Mouse (Mus musculus): Measurements from ENCODE around the gene Gm29666. TPM values are rescaled to one million over a fixed set of nuclear protein-coding genes. Genes with fewer than 3 reads are reported as not detected.

Gm29666 gene
- polyA plus RNA-seq (2012; rRNA removed) (0.29 and 0.47 TPM in 2 replicates), polyA plus RNA-seq (2014; fragmentation: Nextera tagmentation; extraction: Ambion mirVana) (0.16 and 0.17 TPM in 2 replicates)

- Histone ChIP-seq H3K4me3 (ENCODE audit: insufficient read depth in 1 of 2, low read depth in 2 of 2, low read length in 2 of 2) (no peak within 1 kb of the TSS), H3K9ac (replicated peaks) (no peak within 1 kb of the TSS), H3K27me3 (ENCODE audit: control insufficient read depth, insufficient read depth, low read length) (no peaks in the 10 kb centered on the region), H3K4me1 (replicated peaks; ENCODE audit: control insufficient read depth in 2 of 2, insufficient read depth in 2 of 2, low read length in 1 of 2) (peaks cover 10 to 12% of the 10 kb centered on the region in 2 experiments; a peak in 3 of 4 replicates), H3K36me3 (replicated peaks; ENCODE audit: control insufficient read depth, insufficient read depth, low read depth) (no peaks in the 10 kb centered on the region; the same call in 1 of the 2 replicates), H3K4me2 (ENCODE audit: low read depth) (no peak within 1 kb of the TSS), H3K9me3 (ENCODE audit: control insufficient read depth, low read length) (no peaks in the 10 kb centered on the region), H3K27ac (no peak within 1 kb of the TSS)
- no peak for TF ChIP-seq CTCF (IDR thresholded peaks at IDR 0.05; ENCODE audit: low read depth)
- no peak for TF ChIP-seq EP300 (IDR thresholded peaks at IDR 0.05; ENCODE audit: low read depth)
- 82% methylated on average over 3 of the region's 3 CpGs for WGBS (ENCODE audit: insufficient replicate concordance)
- DNase-seq (ENCODE audit: low read depth in 3 of 3, low spot score in 3 of 3) (no peak), ATAC-seq (ENCODE audit: insufficient read depth) (no peak)
These were observed at the start of gene Gm29666 for GRCm38 (mm10) chr15:84919938-84920337. Gm29666 (minus strand) TSS chr15:84920038.

GRCm38 (mm10) chr15:84968534-84968933 lies 48.7 kb upstream of the Gm29666 start:
- Histone ChIP-seq H3K27ac (no peak overlapping the region), H3K4me2 (ENCODE audit: low read depth) (no peak overlapping the region), H3K27me3 (ENCODE audit: control insufficient read depth, insufficient read depth, low read length) (no peaks in the 10 kb centered on the region), H3K9me3 (ENCODE audit: control insufficient read depth, low read length) (no peaks in the 10 kb centered on the region), H3K4me1 (replicated peaks; ENCODE audit: control insufficient read depth in 2 of 2, insufficient read depth in 2 of 2, low read length in 1 of 2) (no peaks in the 10 kb centered on the region), H3K9ac (replicated peaks) (no peak overlapping the region), H3K36me3 (replicated peaks; ENCODE audit: control insufficient read depth, insufficient read depth, low read depth) (no peaks in the 10 kb centered on the region), H3K4me3 (ENCODE audit: insufficient read depth in 1 of 2, low read depth in 2 of 2, low read length in 2 of 2) (no peak overlapping the region)
- ATAC-seq (ENCODE audit: insufficient read depth) (no peak), DNase-seq (ENCODE audit: low read depth in 3 of 3, low spot score in 3 of 3) (no peak)
- 29% methylated on average over 4 of the region's 4 CpGs for WGBS (ENCODE audit: insufficient replicate concordance)
- no peak for TF ChIP-seq EP300 (IDR thresholded peaks at IDR 0.05; ENCODE audit: low read depth)
- TF ChIP-seq CTCF (IDR thresholded peaks at IDR 0.05; ENCODE audit: low read depth): no peak

DNA sequence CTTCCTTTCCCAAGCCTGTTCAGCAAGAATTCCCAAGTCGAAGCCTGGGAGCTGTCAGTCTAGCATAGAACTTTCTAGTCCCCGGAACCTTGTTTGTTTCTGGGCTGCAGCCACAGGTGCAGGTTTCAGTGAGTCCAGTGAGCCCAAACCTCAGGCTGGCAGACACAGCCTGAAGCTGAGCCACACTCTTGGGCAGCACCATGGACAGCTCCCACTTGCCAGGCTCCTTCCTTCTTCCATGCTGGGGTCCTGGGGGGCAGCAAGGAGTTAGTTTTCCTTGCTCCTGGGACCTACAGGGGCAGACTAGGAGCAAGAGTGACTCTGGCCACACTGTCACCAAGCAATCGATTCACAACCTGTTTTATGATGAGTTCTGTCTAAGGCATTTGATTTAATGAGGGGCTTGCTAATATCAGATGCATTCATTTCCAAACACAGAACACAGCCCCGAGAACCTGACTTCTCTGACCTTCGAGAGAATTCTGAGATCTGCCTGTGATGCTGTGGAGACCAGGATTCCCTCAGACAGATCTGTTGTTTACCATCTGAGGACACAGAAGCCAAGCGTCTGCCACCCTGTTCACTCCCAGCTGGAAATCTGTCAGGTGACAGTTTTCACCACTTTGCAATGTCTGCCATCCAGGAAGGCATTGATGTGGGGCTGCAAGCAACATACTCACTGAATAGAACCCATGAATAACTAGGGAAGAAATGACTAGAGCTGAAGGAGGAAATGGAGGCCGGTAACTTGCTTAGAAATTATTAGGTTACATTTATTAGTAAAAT lies 45.9 kb upstream of the Gm29666 start:
- Histone ChIP-seq H3K27ac (no peak overlapping the region), H3K36me3 (replicated peaks; ENCODE audit: control insufficient read depth, insufficient read depth, low read depth) (no peaks in the 10 kb centered on the region), H3K4me2 (ENCODE audit: low read depth) (no peak overlapping the region), H3K4me3 (ENCODE audit: insufficient read depth in 1 of 2, low read depth in 2 of 2, low read length in 2 of 2) (no peak overlapping the region), H3K9ac (replicated peaks) (no peak overlapping the region), H3K27me3 (ENCODE audit: control insufficient read depth, insufficient read depth, low read length) (no peaks in the 10 kb centered on the region), H3K9me3 (ENCODE audit: control insufficient read depth, low read length) (no peaks in the 10 kb centered on the region), H3K4me1 (replicated peaks; ENCODE audit: control insufficient read depth in 2 of 2, insufficient read depth in 2 of 2, low read length in 1 of 2) (no peaks in the 10 kb centered on the region)
- DNase-seq (ENCODE audit: low read depth in 3 of 3, low spot score in 3 of 3) (no peak), ATAC-seq (ENCODE audit: insufficient read depth) (no peak)
- no peak for TF ChIP-seq CTCF (IDR thresholded peaks at IDR 0.05; ENCODE audit: low read depth)
- TF ChIP-seq EP300 (IDR thresholded peaks at IDR 0.05; ENCODE audit: low read depth): no peak
- WGBS (ENCODE audit: insufficient replicate concordance): 44% methylated on average over 7 of the region's 7 CpGs

DNA sequence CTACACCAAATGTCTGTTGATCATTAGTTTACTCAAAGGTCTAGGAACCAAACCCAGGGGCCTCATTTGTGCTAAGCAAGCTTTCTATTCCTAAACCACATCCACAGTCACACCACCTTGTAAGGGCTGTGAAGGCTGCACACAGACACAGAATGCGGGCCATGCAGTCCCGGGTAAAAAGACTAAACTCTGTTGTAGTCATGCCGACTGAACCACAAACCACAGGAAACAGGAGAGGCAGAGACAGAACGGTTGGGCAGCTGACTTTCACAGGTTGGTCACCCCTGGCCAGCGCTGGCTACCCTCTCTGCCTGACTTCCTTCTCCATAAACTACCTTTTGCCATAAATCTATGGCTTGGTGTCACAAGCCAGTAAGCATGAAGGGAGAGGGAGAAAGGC lies 44.9 kb upstream of the Gm29666 start:
- Histone ChIP-seq H3K4me1 (replicated peaks; ENCODE audit: control insufficient read depth in 2 of 2, insufficient read depth in 2 of 2, low read length in 1 of 2) (no peaks in the 10 kb centered on the region), H3K9me3 (ENCODE audit: control insufficient read depth, low read length) (no peaks in the 10 kb centered on the region), H3K9ac (replicated peaks) (no peak overlapping the region), H3K27me3 (ENCODE audit: control insufficient read depth, insufficient read depth, low read length) (no peaks in the 10 kb centered on the region), H3K36me3 (replicated peaks; ENCODE audit: control insufficient read depth, insufficient read depth, low read depth) (no peaks in the 10 kb centered on the region), H3K4me3 (ENCODE audit: insufficient read depth in 1 of 2, low read depth in 2 of 2, low read length in 2 of 2) (no peak overlapping the region), H3K4me2 (ENCODE audit: low read depth) (no peak overlapping the region), H3K27ac (no peak overlapping the region)
- no peak for TF ChIP-seq EP300 (IDR thresholded peaks at IDR 0.05; ENCODE audit: low read depth)
- TF ChIP-seq CTCF (IDR thresholded peaks at IDR 0.05; ENCODE audit: low read depth): no peak
- 13% methylated on average over 5 of the region's 5 CpGs for WGBS (ENCODE audit: insufficient replicate concordance)
- DNase-seq (ENCODE audit: low read depth in 3 of 3, low spot score in 3 of 3) (no peak), ATAC-seq (ENCODE audit: insufficient read depth) (no peak)

- no peak for TF ChIP-seq CTCF (IDR thresholded peaks at IDR 0.05; ENCODE audit: low read depth)
- no peak for TF ChIP-seq EP300 (IDR thresholded peaks at IDR 0.05; ENCODE audit: low read depth)
- Histone ChIP-seq H3K4me2 (ENCODE audit: low read depth) (no peak overlapping the region), H3K36me3 (replicated peaks; ENCODE audit: control insufficient read depth, insufficient read depth, low read depth) (no peaks in the 10 kb centered on the region), H3K4me1 (replicated peaks; ENCODE audit: control insufficient read depth in 2 of 2, insufficient read depth in 2 of 2, low read length in 1 of 2) (no peaks in the 10 kb centered on the region), H3K27me3 (ENCODE audit: control insufficient read depth, insufficient read depth, low read length) (no peaks in the 10 kb centered on the region), H3K4me3 (ENCODE audit: insufficient read depth in 1 of 2, low read depth in 2 of 2, low read length in 2 of 2) (no peak overlapping the region), H3K9me3 (ENCODE audit: control insufficient read depth, low read length) (no peaks in the 10 kb centered on the region), H3K9ac (replicated peaks) (no peak overlapping the region), H3K27ac (no peak overlapping the region)
- DNase-seq (ENCODE audit: low read depth in 3 of 3, low spot score in 3 of 3) (no peak), ATAC-seq (ENCODE audit: insufficient read depth) (no peak)
- WGBS (ENCODE audit: insufficient replicate concordance): 56% methylated on average over 2 of the region's 2 CpGs
These were observed 42.7 kb upstream of the Gm29666 start for GRCm38 (mm10) chr15:84962518-84962917.
